Mouse (Mus musculus): ENCODE results near the gene Mok. TPM values are rescaled to one million over a fixed set of nuclear protein-coding genes. Genes with fewer than 3 reads are reported as not detected.

The Mok gene
- not detected for polyA plus RNA-seq (2017; shearing (Covaris generic))

GRCm38 (mm10) chr12:110840348-110841198, at the start of gene Mok:
Gene Mok (minus strand): TSS chr12:110840939.

GRCm38 (mm10) chr12:110889036-110890020, 48.6 kb upstream of the Mok start, which contains the start of the genes Cinp and Tecpr2:
Gene Cinp (minus strand): TSS chr12:110889145.
Gene Tecpr2 (plus strand): TSS chr12:110889264.

DNA sequence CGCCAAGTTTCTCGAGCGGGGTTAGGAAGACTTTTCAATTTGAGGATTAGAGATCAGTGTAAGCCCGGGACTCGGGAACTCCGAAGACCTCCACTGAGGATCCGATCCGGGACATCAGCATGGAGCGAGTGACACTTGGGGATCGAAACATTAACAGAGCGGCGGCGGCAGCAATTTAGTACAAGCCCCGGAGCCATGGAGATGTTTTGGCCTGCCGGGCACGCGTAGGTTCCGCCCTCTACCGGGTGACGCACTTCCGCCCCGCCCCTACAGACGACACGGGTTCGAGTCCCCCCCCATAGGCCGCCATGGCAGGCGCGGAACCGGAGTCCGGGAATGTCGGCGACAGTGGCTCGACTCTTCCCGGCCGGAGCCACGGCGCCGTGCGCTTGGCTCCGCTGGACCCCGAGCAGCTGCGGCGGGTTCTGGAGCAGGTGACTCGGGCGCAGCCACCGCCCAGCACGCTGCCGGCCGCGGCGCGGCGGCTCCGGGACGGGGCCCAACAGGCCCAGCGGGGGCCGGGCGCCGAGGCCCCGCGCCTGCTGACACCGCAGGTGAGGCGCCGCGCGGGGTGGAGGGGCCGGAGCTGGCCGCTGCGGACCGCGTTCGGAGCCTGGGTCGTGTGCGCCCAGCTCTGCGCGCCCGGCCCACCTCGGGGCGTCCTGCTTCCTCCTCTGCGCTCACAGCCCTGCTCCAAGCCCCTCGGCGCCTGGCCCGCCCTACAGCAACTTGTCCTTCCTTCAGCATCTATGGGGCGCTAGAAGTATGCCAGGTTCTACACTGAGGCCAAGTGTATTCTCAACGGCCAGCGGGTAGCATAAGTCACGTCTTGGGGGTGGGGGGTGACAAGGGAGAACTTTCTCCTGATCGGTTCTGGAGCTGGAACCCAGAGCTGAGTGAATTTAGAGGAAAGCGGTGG, 9.5 kb upstream of the Mok start, which contains the start of gene Zfp839:
Gene Zfp839, plus strand, starts transcription at position 244 of the 919 bp plus-strand sequence.

Other genes starting within 250 kb of the Mok start
- gene Dync1h1, start 239.5 kb downstream of the Mok start, polyA plus RNA-seq (2017; shearing (Covaris generic)), result 32.0 TPM
- gene 1700001K19Rik, start 158.3 kb downstream of the Mok start, polyA plus RNA-seq (2017; shearing (Covaris generic)), result not detected
- 322 TPM for gene Hsp90aa1, start 138.2 kb downstream of the Mok start, polyA plus RNA-seq (2017; shearing (Covaris generic))
- gene Wdr20, start 103.0 kb downstream of the Mok start, polyA plus RNA-seq (2017; shearing (Covaris generic)), result 60.5 TPM
- gene Zfp839, start 9.3 kb upstream of the Mok start, polyA plus RNA-seq (2017; shearing (Covaris generic)), result 2.1 TPM
- gene Cinp, start 48.2 kb upstream of the Mok start, polyA plus RNA-seq (2017; shearing (Covaris generic)), result 40.0 TPM
- 3.6 TPM for gene Tecpr2, start 48.3 kb upstream of the Mok start, polyA plus RNA-seq (2017; shearing (Covaris generic))
- 2.5 TPM for gene Ankrd9, start 138.1 kb upstream of the Mok start, polyA plus RNA-seq (2017; shearing (Covaris generic))
- gene Rcor1, start 198.4 kb upstream of the Mok start, polyA plus RNA-seq (2017; shearing (Covaris generic)), result 6.3 TPM